Comparison of ENCODE assay signal across 8 mouse cellular contexts in genomic region chrX:133931302-133932013, GRCm38 (mm10). TPM values are rescaled to one million over a fixed set of nuclear protein-coding genes. Genes with fewer than 3 reads are reported as not detected.
DNase-seq lines count a peak whose midpoint lies in the region.

No protein-coding gene starts in this region.

- peaks cover 75% of the 10 kb centered on the region for H3K27me3 ChIP-seq in embryonic facial prominence, embryonic 10.5 days (replicated peaks; ENCODE audit: low read depth, poor library complexity, severe bottlenecking)

- DNase-seq in gastrocnemius, adult 18-20 months (ENCODE audit: low spot score): peak; percentile 34
- DNase-seq in gastrocnemius, postnatal 25 days: no peak
- DNase-seq in thymus, postnatal 0 days (ENCODE audit: low spot score): peak; percentile 33
- no peak for DNase-seq in thymus, adult 18-20 months
- DNase-seq in embryonic facial prominence, embryonic 10.5 days (ENCODE audit: low spot score): peak; percentile 10
- DNase-seq in layer of hippocampus, postnatal 14 days (ENCODE audit: low spot score in 2 of 2): peak; percentile 5 to 41
- peak; percentile 60 for DNase-seq in retina, postnatal 1 day
- DNase-seq in urinary bladder, postnatal 25 days (ENCODE audit: low spot score): no peak

- H3K9me3 ChIP-seq in embryonic facial prominence, embryonic 10.5 days: no peaks in the 10 kb centered on the region

- H3K4me1 ChIP-seq in embryonic facial prominence, embryonic 10.5 days: no peaks in the 10 kb centered on the region

- H3K36me3 ChIP-seq in embryonic facial prominence, embryonic 10.5 days (replicated peaks): no peaks in the 10 kb centered on the region

- H3K4me3 ChIP-seq in embryonic facial prominence, embryonic 10.5 days: no peak overlapping the region

- H3K27ac ChIP-seq in embryonic facial prominence, embryonic 10.5 days (replicated peaks): no peak overlapping the region

- WGBS in embryonic facial prominence, embryonic 10.5 days: 66% methylated on average over 12 of the region's 12 CpGs

RNA-seq across cellular contexts. Expression of gene Srpx2, which starts 23.2 kb away (rescaled TPM):
- 1 to 10 TPM; 2.1 to 3.2 TPM for total RNA-seq in gastrocnemius, adult 18-20 months (2021)
- 1 to 10 TPM; 3.4 to 5.5 TPM for total RNA-seq in gastrocnemius, postnatal 25 days (2021)
- polyA plus RNA-seq in thymus, postnatal 0 days (2015; fragmentation: Nextera tagmentation; extraction: Ambion mirVana): 0.62 and 1.2 TPM in 2 replicates
- 0.45 and 0.59 TPM in 2 replicates for polyA plus RNA-seq in embryonic facial prominence, embryonic 10.5 days (2016; fragmentation: Nextera tagmentation; extraction: Ambion mirVana)
- total RNA-seq in layer of hippocampus, postnatal 14 days (2021): 1 to 10 TPM in 1 of 2 experiments, under 1 TPM in 1; 0.69 to 1.9 TPM

RNA-seq across cellular contexts. Expression of gene Tspan6, which starts 33.2 kb away (rescaled TPM):
- total RNA-seq in gastrocnemius, adult 18-20 months (2021): 1 to 10 TPM; 2.8 to 3.3 TPM
- total RNA-seq in gastrocnemius, postnatal 25 days (2021): 1 to 10 TPM; 3.2 to 6.4 TPM
- polyA plus RNA-seq in thymus, postnatal 0 days (2015; fragmentation: Nextera tagmentation; extraction: Ambion mirVana): 44.5 and 45.1 TPM in 2 replicates
- 198 and 205 TPM in 2 replicates for polyA plus RNA-seq in embryonic facial prominence, embryonic 10.5 days (2016; fragmentation: Nextera tagmentation; extraction: Ambion mirVana)
- 10 to 100 TPM; 28.6 to 30.2 TPM for total RNA-seq in layer of hippocampus, postnatal 14 days (2021)

RNA-seq across cellular contexts. Expression of gene Sytl4, which starts 50.2 kb away (rescaled TPM):
- 1 to 10 TPM in 1 of 2 experiments, under 1 TPM in 1; 0.43 to 1.1 TPM for total RNA-seq in gastrocnemius, adult 18-20 months (2021)
- total RNA-seq in gastrocnemius, postnatal 25 days (2021): under 1 TPM; 0.72 to 0.86 TPM
- 0.23 and 0.42 TPM in 2 replicates for polyA plus RNA-seq in thymus, postnatal 0 days (2015; fragmentation: Nextera tagmentation; extraction: Ambion mirVana)
- 1.6 and 1.7 TPM in 2 replicates for polyA plus RNA-seq in embryonic facial prominence, embryonic 10.5 days (2016; fragmentation: Nextera tagmentation; extraction: Ambion mirVana)
- 1 to 10 TPM in 1 of 2 experiments, under 1 TPM in 1; 0.88 to 1.0 TPM for total RNA-seq in layer of hippocampus, postnatal 14 days (2021)

Comparison
In these comparisons a context has a peak if more than half of its experiments do, and no peak if none do; other contexts are left out.
1. DNase-seq: peak in gastrocnemius, adult 18-20 months (single experiment), thymus, postnatal 0 days (single experiment), embryonic facial prominence, embryonic 10.5 days (single experiment), layer of hippocampus, postnatal 14 days (2 of 2) and retina, postnatal 1 day (single experiment); none in gastrocnemius, postnatal 25 days (single experiment), thymus, adult 18-20 months (0 of 2) and urinary bladder, postnatal 25 days (single experiment).
2. RNA of gene Tspan6, which starts 33.2 kb away (total RNA-seq): 28.6 to 30.2 TPM in layer of hippocampus, postnatal 14 days; 3.2 to 6.4 TPM in gastrocnemius, postnatal 25 days and 2.8 to 3.3 TPM in gastrocnemius, adult 18-20 months; every median in the first group is over 4 times any median in the second.